ENCODE assay signal across 8 mouse cellular contexts in genomic region chr5:73761709-73762108, GRCm38 (mm10).
DNase-seq lines count a peak whose midpoint lies in the region; ATAC-seq and TF ChIP-seq lines count a peak whose summit lies in the region.

No protein-coding gene starts in this region.

- no peaks in the 10 kb centered on the region for H3K4me1 ChIP-seq in heart, embryonic 11.5 days (ENCODE audit: control insufficient read depth, insufficient read depth, low read length)
- no peaks in the 10 kb centered on the region for H3K4me1 ChIP-seq in forebrain, embryonic 14.5 days (ENCODE audit: control insufficient read depth, insufficient read depth, low read length)
- no peaks in the 10 kb centered on the region for H3K4me1 ChIP-seq in lung, adult 2 months (ENCODE audit: control insufficient read depth, insufficient read depth, low read length)

- H3K9me3 ChIP-seq in heart, embryonic 11.5 days (replicated peaks; ENCODE audit: control insufficient read depth, low read length) = no peaks in the 10 kb centered on the region
- no peaks in the 10 kb centered on the region for H3K9me3 ChIP-seq in forebrain, embryonic 14.5 days (replicated peaks; ENCODE audit: control insufficient read depth, low read length)

- no peak for TF ChIP-seq POLR2A in lung, adult 2 months (IDR thresholded peaks at IDR 0.05; ENCODE audit: borderline replicate concordance, extremely low read depth, low read depth, low read length)

- no peak overlapping the region for H3K9ac ChIP-seq in heart, embryonic 11.5 days (ENCODE audit: low read depth, low read length)
- no peak overlapping the region for H3K9ac ChIP-seq in forebrain, embryonic 14.5 days (ENCODE audit: low read length)

- peak; percentile 98 for DNase-seq in heart, adult 11 months
- peak; percentile 68 for DNase-seq in forebrain, embryonic 14.5 days (ENCODE audit: low spot score)
- DNase-seq in heart, postnatal 10 days = peak; percentile 80 to 86
- DNase-seq in layer of hippocampus, adult 18-20 months (ENCODE audit: low spot score in 2 of 2) = peak; percentile 66 to 87
- no peak for DNase-seq in lung, adult 2 months
- peak; percentile 34 for DNase-seq in retina, postnatal 1 day
- no peak for DNase-seq in spleen, postnatal 14 days (ENCODE audit: low spot score in 2 of 2)

- peak; percentile 71 for TF ChIP-seq CTCF in lung, adult 2 months (IDR thresholded peaks at IDR 0.05; ENCODE audit: insufficient read depth, low read length)

- H3K4me3 ChIP-seq in heart, embryonic 11.5 days (ENCODE audit: low read depth, low read length) = no peak overlapping the region
- no peak overlapping the region for H3K4me3 ChIP-seq in forebrain, embryonic 14.5 days (ENCODE audit: low read depth, low read length)
- no peak overlapping the region for H3K4me3 ChIP-seq in lung, adult 2 months (replicated peaks; ENCODE audit: extremely low read depth, low read depth, low read length)

- WGBS in heart, embryonic 11.5 days (ENCODE audit: insufficient replicate concordance) = 26% methylated on average over 8 of the region's 8 CpGs
- WGBS in forebrain, embryonic 14.5 days = 21% methylated on average over 8 of the region's 8 CpGs
- 27% methylated on average over 8 of the region's 8 CpGs for WGBS in lung, adult 2 months

- no peak overlapping the region for H3K27ac ChIP-seq in heart, embryonic 11.5 days (ENCODE audit: low read depth, low read length)
- no peak overlapping the region for H3K27ac ChIP-seq in forebrain, embryonic 14.5 days (ENCODE audit: low read depth, low read length)

- H3K4me2 ChIP-seq in heart, embryonic 11.5 days = no peak overlapping the region
- no peak overlapping the region for H3K4me2 ChIP-seq in forebrain, embryonic 14.5 days (ENCODE audit: low read length)

- no peaks in the 10 kb centered on the region for H3K36me3 ChIP-seq in heart, embryonic 11.5 days (ENCODE audit: control insufficient read depth, insufficient read depth, low read length)
- no peaks in the 10 kb centered on the region for H3K36me3 ChIP-seq in forebrain, embryonic 14.5 days (ENCODE audit: control insufficient read depth, insufficient read depth, low read length)

- ATAC-seq in heart, embryonic 11.5 days (replicated peaks; ENCODE audit: insufficient number of reproducible peaks, low FRiP score, low TSS enrichment) = no peak
- peak; percentile 65; the same call in 1 of the 2 replicates for ATAC-seq in forebrain, embryonic 14.5 days

- H3K27me3 ChIP-seq in heart, embryonic 11.5 days (ENCODE audit: control insufficient read depth, insufficient read depth, low read length) = 0 out of 2 replicates have a peak, but pooled peaks cover 2% of the 10 kb centered on the region
- H3K27me3 ChIP-seq in forebrain, embryonic 14.5 days (replicated peaks; ENCODE audit: control insufficient read depth, insufficient read depth, low read length) = no peaks in the 10 kb centered on the region

- intact Hi-C loops in heart, postnatal 10 days (cut with DNase I) = loop anchor here (5.0 kb wide), 4 partner anchors 74 to 1391 kb away; partner anchors contain the start of gene Pdgfra

Comparison
In these comparisons a context has a peak if more than half of its experiments do, and no peak if none do; other contexts are left out.
1. DNase-seq: peak in heart, adult 11 months (single experiment), forebrain, embryonic 14.5 days (single experiment), heart, postnatal 10 days (2 of 2), layer of hippocampus, adult 18-20 months (2 of 2) and retina, postnatal 1 day (single experiment); none in lung, adult 2 months (single experiment) and spleen, postnatal 14 days (0 of 2).